Mouse (Mus musculus): Measurements from ENCODE around the gene Uqcrh. TPM values are rescaled to one million over a fixed set of nuclear protein-coding genes. Genes with fewer than 3 reads are reported as not detected.

The Uqcrh gene
- total and polyA plus RNA-seq, 3 experiments, result 31.1 to 455 (median 132) TPM

DNA sequence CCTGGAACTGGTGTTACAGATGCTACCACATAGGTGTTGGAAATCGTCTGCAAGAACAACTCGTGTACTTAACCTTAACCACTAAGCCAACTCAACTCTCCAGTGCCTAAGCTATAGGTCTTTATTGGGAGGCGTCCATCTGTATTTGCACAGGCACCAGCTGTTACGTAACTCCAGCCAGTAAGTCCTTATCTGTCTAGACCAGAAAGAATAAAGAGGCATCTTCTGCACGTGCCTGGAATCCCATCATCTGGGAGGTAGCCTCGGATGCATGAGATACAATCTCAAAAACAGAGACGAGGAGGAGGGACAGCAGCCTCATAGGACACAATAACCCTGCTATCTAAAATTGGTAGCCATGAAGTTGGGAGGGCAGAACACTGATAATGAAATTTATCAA lies 26.1 kb upstream of the Uqcrh start:
- TF ChIP-seq GATA2 (IDR thresholded peaks at IDR 0.05; ENCODE audit: borderline replicate concordance, low read depth, low read length) (0 out of 2 replicates have a peak, but pooled peaks have one; percentile 15), TAL1 (conservative IDR thresholded peaks at IDR 0.05; ENCODE audit: low read depth, low read length) (peak; percentile 95), GATA1 (IDR thresholded peaks at IDR 0.05; ENCODE audit: borderline replicate concordance, low read length) (no peak), CTCF (IDR thresholded peaks at IDR 0.05; ENCODE audit: low read depth, low read length) (no peak), POLR2AphosphoS5 (IDR thresholded peaks at IDR 0.05; ENCODE audit: insufficient replicate concordance, low read depth, low read length) (no peak)
- Histone ChIP-seq H3K36me3 (replicated peaks) (peaks cover 88% of the 10 kb centered on the region), H3K9me3 (replicated peaks) (no peaks in the 10 kb centered on the region), H3K4me1 (ENCODE audit: insufficient read depth, low read depth, low read length) (peaks cover 78% of the 10 kb centered on the region), H3K27me3 (ENCODE audit: insufficient read depth, low read length) (no peaks in the 10 kb centered on the region), H3K4me3 (ENCODE audit: low read depth, low read length) (no peak overlapping the region; the same call in 1 of the 2 replicates)
- peak; percentile 59 for DNase-seq (ENCODE audit: low spot score)
- ATAC-seq (ENCODE audit: extremely low read depth, insufficient number of reproducible peaks, low FRiP score, poor library complexity, severe bottlenecking), result peak; percentile 91

- no peak for ATAC-seq (ENCODE audit: extremely low read depth, insufficient number of reproducible peaks, low FRiP score, poor library complexity, severe bottlenecking)
- H3K4me1 ChIP-seq (ENCODE audit: insufficient read depth, low read depth, low read length), result peaks cover 63% of the 10 kb centered on the region
- DNase-seq (ENCODE audit: low spot score), result no peak
- H3K9me3 ChIP-seq (replicated peaks), result no peaks in the 10 kb centered on the region
- TF ChIP-seq GATA2 (IDR thresholded peaks at IDR 0.05; ENCODE audit: borderline replicate concordance, low read depth, low read length) (no peak), CTCF (IDR thresholded peaks at IDR 0.05; ENCODE audit: low read depth, low read length) (no peak), POLR2AphosphoS5 (IDR thresholded peaks at IDR 0.05; ENCODE audit: insufficient replicate concordance, low read depth, low read length) (no peak), TAL1 (conservative IDR thresholded peaks at IDR 0.05; ENCODE audit: low read depth, low read length) (no peak), GATA1 (IDR thresholded peaks at IDR 0.05; ENCODE audit: borderline replicate concordance, low read length) (no peak)
- no peak overlapping the region for H3K4me3 ChIP-seq (ENCODE audit: low read depth, low read length)
- H3K27me3 ChIP-seq (ENCODE audit: insufficient read depth, low read length), result no peaks in the 10 kb centered on the region
- peaks cover 89% of the 10 kb centered on the region for H3K36me3 ChIP-seq (replicated peaks)
Measured at GRCm38 (mm10) chr4:116097211-116097610, 22.3 kb upstream of the Uqcrh start.

DNA sequence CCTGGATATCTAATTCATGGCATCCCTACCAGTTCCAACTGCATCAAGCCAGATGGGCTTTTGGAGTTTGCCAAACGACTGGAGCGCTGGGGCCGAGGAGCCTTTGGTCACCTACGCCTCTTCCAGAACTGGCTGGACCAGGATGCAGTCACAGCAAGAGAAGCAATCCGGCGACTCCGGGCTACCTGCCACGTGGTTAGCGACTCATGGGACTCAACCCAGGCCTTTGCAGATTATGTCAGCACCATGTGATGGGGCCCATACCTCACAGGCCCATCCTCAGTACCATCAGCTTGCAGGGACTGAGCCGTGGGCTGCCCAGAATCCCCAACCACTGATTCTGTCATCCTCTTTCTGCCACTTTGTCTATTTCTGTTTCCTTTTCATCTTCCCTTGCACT lies 21.4 kb upstream of the Uqcrh start:
- peaks cover 55% of the 10 kb centered on the region for H3K4me1 ChIP-seq (ENCODE audit: insufficient read depth, low read depth, low read length)
- no peak overlapping the region for H3K4me3 ChIP-seq (ENCODE audit: low read depth, low read length)
- ATAC-seq (ENCODE audit: extremely low read depth, insufficient number of reproducible peaks, low FRiP score, poor library complexity, severe bottlenecking) (no peak), DNase-seq (ENCODE audit: low spot score) (no peak)
- no peaks in the 10 kb centered on the region for H3K9me3 ChIP-seq (replicated peaks)
- H3K36me3 ChIP-seq (replicated peaks), result peaks cover 92% of the 10 kb centered on the region
- TF ChIP-seq TAL1 (conservative IDR thresholded peaks at IDR 0.05; ENCODE audit: low read depth, low read length), result no peak
- peak; percentile 48; the same call in 1 of the 2 replicates for TF ChIP-seq POLR2AphosphoS5 (IDR thresholded peaks at IDR 0.05; ENCODE audit: insufficient replicate concordance, low read depth, low read length)
- no peaks in the 10 kb centered on the region for H3K27me3 ChIP-seq (ENCODE audit: insufficient read depth, low read length)

- Histone ChIP-seq H3K4me1 (ENCODE audit: insufficient read depth, low read depth, low read length) (peaks cover 15% of the 10 kb centered on the region), H3K36me3 (replicated peaks) (peaks cover 91% of the 10 kb centered on the region), H3K27me3 (ENCODE audit: insufficient read depth, low read length) (no peaks in the 10 kb centered on the region), H3K4me3 (ENCODE audit: low read depth, low read length) (no peak overlapping the region), H3K9me3 (replicated peaks) (no peaks in the 10 kb centered on the region)
- TF ChIP-seq GATA1 (IDR thresholded peaks at IDR 0.05; ENCODE audit: borderline replicate concordance, low read length) (no peak), GATA2 (IDR thresholded peaks at IDR 0.05; ENCODE audit: borderline replicate concordance, low read depth, low read length) (no peak), TAL1 (conservative IDR thresholded peaks at IDR 0.05; ENCODE audit: low read depth, low read length) (no peak), POLR2AphosphoS5 (IDR thresholded peaks at IDR 0.05; ENCODE audit: insufficient replicate concordance, low read depth, low read length) (no peak), CTCF (IDR thresholded peaks at IDR 0.05; ENCODE audit: low read depth, low read length) (no peak)
- ATAC-seq (ENCODE audit: extremely low read depth, insufficient number of reproducible peaks, low FRiP score, poor library complexity, severe bottlenecking) (no peak), DNase-seq (ENCODE audit: low spot score) (no peak)
Measured at GRCm38 (mm10) chr4:116088510-116089249, 13.8 kb upstream of the Uqcrh start.

DNA sequence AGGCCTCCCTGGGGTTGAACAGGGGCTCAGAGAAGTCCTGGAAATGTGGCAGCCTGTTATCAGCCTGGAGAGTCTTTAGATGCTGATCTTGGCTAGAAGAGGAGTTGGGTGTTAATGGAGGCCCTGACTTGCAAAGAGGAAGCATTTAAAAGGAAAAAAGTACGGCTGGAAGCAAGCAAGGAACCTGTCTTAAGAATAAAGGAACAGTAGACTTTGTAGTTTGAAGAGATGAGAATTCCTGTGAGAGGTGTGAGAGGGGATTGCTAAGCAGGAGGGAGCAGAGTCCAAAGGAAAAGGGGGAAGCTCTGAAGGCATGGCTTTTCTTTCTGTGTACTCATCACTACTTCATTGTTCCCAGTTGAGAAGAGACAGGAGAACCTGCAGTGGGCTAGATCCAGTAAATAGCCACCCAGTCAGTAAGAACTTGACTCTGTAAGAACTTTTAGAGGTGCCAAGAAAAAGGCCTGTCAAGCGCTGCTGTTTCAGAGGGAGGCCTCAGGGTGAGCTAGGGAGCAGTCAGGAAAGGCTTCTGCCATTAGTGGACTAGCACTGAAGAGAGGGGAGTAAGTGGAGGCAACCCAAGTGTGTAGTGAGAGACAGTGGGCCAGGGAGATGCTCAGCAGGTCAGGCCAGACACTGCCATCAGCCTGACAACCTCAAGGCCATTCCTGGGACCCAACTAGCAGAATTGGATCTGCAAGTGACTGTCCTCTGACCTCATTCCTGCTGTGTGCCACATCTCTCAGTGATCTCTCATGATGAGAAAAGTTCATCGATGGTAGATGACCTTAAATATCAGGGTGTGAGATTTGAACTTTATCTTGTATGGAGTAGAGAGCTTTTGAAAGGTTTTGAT lies 2.6 kb upstream of the Uqcrh start:
- DNase-seq (ENCODE audit: low spot score) (no peak), ATAC-seq (ENCODE audit: extremely low read depth, insufficient number of reproducible peaks, low FRiP score, poor library complexity, severe bottlenecking) (no peak)
- peak overlapping the region; percentile 96 for H3K4me3 ChIP-seq (ENCODE audit: low read depth, low read length)
- TF ChIP-seq CTCF (IDR thresholded peaks at IDR 0.05; ENCODE audit: low read depth, low read length), result no peak
- no peak for TF ChIP-seq GATA2 (IDR thresholded peaks at IDR 0.05; ENCODE audit: borderline replicate concordance, low read depth, low read length)
- TF ChIP-seq GATA1 (IDR thresholded peaks at IDR 0.05; ENCODE audit: borderline replicate concordance, low read length), result no peak
- TF ChIP-seq POLR2AphosphoS5 (IDR thresholded peaks at IDR 0.05; ENCODE audit: insufficient replicate concordance, low read depth, low read length), result no peak
- TF ChIP-seq TAL1 (conservative IDR thresholded peaks at IDR 0.05; ENCODE audit: low read depth, low read length), result no peak
- H3K27me3 ChIP-seq (ENCODE audit: insufficient read depth, low read length), result no peaks in the 10 kb centered on the region
- no peaks in the 10 kb centered on the region for H3K9me3 ChIP-seq (replicated peaks)
- peaks cover 49% of the 10 kb centered on the region for H3K36me3 ChIP-seq (replicated peaks)
- peaks cover 39% of the 10 kb centered on the region for H3K4me1 ChIP-seq (ENCODE audit: insufficient read depth, low read depth, low read length)
